Mouse (Mus musculus): ENCODE data around the gene Kcnrg. TPM values are rescaled to one million over a fixed set of nuclear protein-coding genes. Genes with fewer than 3 reads are reported as not detected.

Kcnrg gene
- polyA plus RNA-seq, 1 experiment from 2014 or later, result 0.23 TPM

GRCm38 (mm10) chr14:61647881-61648684 lies 40.8 kb downstream of the Kcnrg start:
- DNase-seq (ENCODE audit: low spot score), result peak; percentile 81
- Histone ChIP-seq H3K27me3 (ENCODE audit: insufficient read depth, poor library complexity, severe bottlenecking) (no peaks in the 10 kb centered on the region), H3K4me3 (peak overlapping the region; percentile 98), H3K27ac (peak overlapping the region; percentile 99), H3K9me3 (no peaks in the 10 kb centered on the region), H3K36me3 (no peaks in the 10 kb centered on the region), H3K4me1 (peaks cover 4% of the 10 kb centered on the region; the same call in 1 of the 2 replicates)
- WGBS, result under 1% methylated on average over 95 of the region's 95 CpGs

GRCm38 (mm10) chr14:61648685-61649504 lies 41.6 kb downstream of the Kcnrg start:
- Histone ChIP-seq H3K9me3 (no peaks in the 10 kb centered on the region), H3K4me1 (peaks cover 4% of the 10 kb centered on the region; the same call in 1 of the 2 replicates), H3K27ac (peak overlapping the region; percentile 99), H3K4me3 (peak overlapping the region; percentile 98), H3K27me3 (ENCODE audit: insufficient read depth, poor library complexity, severe bottlenecking) (no peaks in the 10 kb centered on the region), H3K36me3 (no peaks in the 10 kb centered on the region)
- 2% methylated on average over 62 of the region's 62 CpGs for WGBS
- DNase-seq (ENCODE audit: low spot score), result peak; percentile 98

GRCm38 (mm10) chr14:61650291-61650960 lies 43.2 kb downstream of the Kcnrg start:
- H3K27ac ChIP-seq, result no peak overlapping the region
- peaks cover 4% of the 10 kb centered on the region; the same call in 1 of the 2 replicates for H3K4me1 ChIP-seq
- DNase-seq (ENCODE audit: low spot score), result no peak

GRCm38 (mm10) chr14:61656469-61656868 lies 49.2 kb downstream of the Kcnrg start:
- H3K4me3 ChIP-seq, result no peak overlapping the region
- no peaks in the 10 kb centered on the region for H3K4me1 ChIP-seq
- H3K36me3 ChIP-seq, result no peaks in the 10 kb centered on the region
- H3K27me3 ChIP-seq (ENCODE audit: insufficient read depth, poor library complexity, severe bottlenecking), result no peaks in the 10 kb centered on the region
- H3K9me3 ChIP-seq, result no peaks in the 10 kb centered on the region
- H3K27ac ChIP-seq, result no peak overlapping the region
- DNase-seq (ENCODE audit: low spot score), result no peak
- WGBS, result 17% methylated on average over 2 of the region's 2 CpGs

More at GRCm38 (mm10) chr14:61650291-61650960, 43.2 kb downstream of the Kcnrg start:
- no peaks in the 10 kb centered on the region for H3K9me3 ChIP-seq
- no peak overlapping the region for H3K4me3 ChIP-seq
- H3K36me3 ChIP-seq, result no peaks in the 10 kb centered on the region
- H3K27me3 ChIP-seq (ENCODE audit: insufficient read depth, poor library complexity, severe bottlenecking), result no peaks in the 10 kb centered on the region
- WGBS, result 37% methylated on average over 9 of the region's 9 CpGs

GRCm38 (mm10) chr14:61661496-61661895 lies 54.2 kb downstream of the Kcnrg start:
- H3K4me3 ChIP-seq, result no peak overlapping the region
- H3K27ac ChIP-seq, result no peak overlapping the region
- WGBS, result 89% methylated on average over 1 of the region's 1 CpGs
- no peaks in the 10 kb centered on the region for H3K9me3 ChIP-seq
- no peaks in the 10 kb centered on the region for H3K4me1 ChIP-seq
- H3K27me3 ChIP-seq (ENCODE audit: insufficient read depth, poor library complexity, severe bottlenecking), result no peaks in the 10 kb centered on the region
- H3K36me3 ChIP-seq, result no peaks in the 10 kb centered on the region
- no peak for DNase-seq (ENCODE audit: low spot score)

GRCm38 (mm10) chr14:61662307-61662706 lies 55.0 kb downstream of the Kcnrg start:
- no peak overlapping the region for H3K4me3 ChIP-seq
- H3K4me1 ChIP-seq, result no peaks in the 10 kb centered on the region
- 85% methylated on average over 8 of the region's 8 CpGs for WGBS
- no peaks in the 10 kb centered on the region for H3K9me3 ChIP-seq
- no peaks in the 10 kb centered on the region for H3K27me3 ChIP-seq (ENCODE audit: insufficient read depth, poor library complexity, severe bottlenecking)
- no peak overlapping the region for H3K27ac ChIP-seq
- DNase-seq (ENCODE audit: low spot score), result no peak
- H3K36me3 ChIP-seq, result no peaks in the 10 kb centered on the region

MicroRNA genes within 50 kb of the gene (microRNA counts, 519-probe panel; counts per million panel counts)
- microRNA mmu-miR-15a (8,292 counts per million, percentile 90 among the panel's probes with 10 or more counts), microRNA mmu-miR-16 (9,676 counts per million, percentile 97 among the panel's probes with 10 or more counts)

Small RNAs within 50 kb of the gene (microRNA-seq; reads per million reads assigned to microRNA genes)
- gene Mir15a (3,203 reads per million, percentile 87 among the genes with 10 or more reads in this experiment), gene Mir16-1 (1,821 reads per million, percentile 84 among the genes with 10 or more reads in this experiment)

Other genes with a start within 250 kb of the Kcnrg start
- 6.8 and 8.8 TPM in 2 replicates for gene Ebpl, start 247.0 kb upstream of the Kcnrg start, polyA plus RNA-seq (2016; fragmentation: Nextera tagmentation; extraction: Ambion mirVana)
- 46.1 and 53.1 TPM in 2 replicates for gene Kpna3, start 167.6 kb upstream of the Kcnrg start, polyA plus RNA-seq (2016; fragmentation: Nextera tagmentation; extraction: Ambion mirVana)
- 26.0 and 26.9 TPM in 2 replicates for gene Spryd7, start 50.6 kb upstream of the Kcnrg start, polyA plus RNA-seq (2016; fragmentation: Nextera tagmentation; extraction: Ambion mirVana)
- 9.0 and 13.2 TPM in 2 replicates for gene Trim13, start 9.2 kb upstream of the Kcnrg start, polyA plus RNA-seq (2016; fragmentation: Nextera tagmentation; extraction: Ambion mirVana)